Mouse (Mus musculus): ENCODE measurements around the gene Jmjd6.

DNA sequence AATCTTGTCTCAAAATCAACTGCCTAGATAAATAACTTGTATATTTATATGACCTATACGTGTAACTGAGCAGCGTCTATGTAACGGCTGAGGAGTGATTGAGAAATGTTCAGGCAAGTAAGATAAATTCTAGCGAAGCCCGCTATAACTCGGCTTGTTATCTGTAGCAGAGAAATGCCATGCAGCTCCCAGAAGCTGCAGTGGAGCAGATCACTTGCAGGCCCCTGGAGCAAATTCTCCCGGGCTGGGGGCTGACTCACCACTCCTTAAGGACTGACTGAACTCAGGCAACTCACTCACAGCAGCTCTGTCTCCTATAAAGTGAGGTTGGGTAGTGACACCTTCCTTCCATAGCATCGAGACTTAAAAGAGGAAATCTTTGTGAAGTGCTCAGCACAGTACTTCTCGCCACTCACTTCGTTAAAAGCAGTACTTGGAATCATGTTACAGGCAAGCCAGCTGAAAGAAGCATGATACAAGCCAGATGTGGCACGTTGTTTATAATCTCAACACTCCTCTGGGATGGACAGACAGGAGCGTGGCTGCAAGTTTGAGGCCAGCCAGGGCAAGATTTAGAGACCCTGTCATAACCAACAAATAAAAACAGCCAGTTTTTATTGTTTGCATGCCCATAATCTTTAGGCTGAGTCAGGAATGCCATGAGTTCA, 14.1 kb upstream of the Jmjd6 start:
- TF ChIP-seq EP300 (IDR thresholded peaks at IDR 0.05; ENCODE audit: low read depth) (no peak), CTCF (IDR thresholded peaks at IDR 0.05; ENCODE audit: low read depth) (no peak)
